Mouse (Mus musculus) embryonic facial prominence, embryonic 12.5 days (tissue): Measurements from ENCODE around the gene Kdelr2. TPM values are rescaled to one million over a fixed set of nuclear protein-coding genes. Genes with fewer than 3 reads are reported as not detected.

Source experiments
- polyA plus RNA-seq: library from polyadenylated mRNA; unstranded; fragments of >200 nt; fragmentation: Nextera tagmentation; extraction: Ambion mirVana; gene quantifications from 2 replicates; pipeline ENCODE4 v1.2.1, GENCODE M21; 2016

The Kdelr2 gene
- polyA plus RNA-seq, 1 experiment from 2014 or later = 302 TPM

Other genes starting within 250 kb of the Kdelr2 start
- gene Rbak, start 223.1 kb upstream of the Kdelr2 start, polyA plus RNA-seq = 19.3 TPM in 2 replicates
- gene Spdye4b, start 222.8 kb upstream of the Kdelr2 start, polyA plus RNA-seq = not detected in 2 replicates
- not detected in 2 replicates for gene Spdye4a, start 176.9 kb upstream of the Kdelr2 start, polyA plus RNA-seq
- 26.6 and 27.2 TPM in 2 replicates for gene Zfp12, start 168.7 kb upstream of the Kdelr2 start, polyA plus RNA-seq
- 9.7 and 10.1 TPM in 2 replicates for gene Zfp316, start 133.8 kb upstream of the Kdelr2 start, polyA plus RNA-seq
- gene Zfp853, start 110.2 kb upstream of the Kdelr2 start, polyA plus RNA-seq = 0.06 and 0.12 TPM in 2 replicates
- 49.5 and 51.2 TPM in 2 replicates for gene E130309D02Rik, start 88.5 kb upstream of the Kdelr2 start, polyA plus RNA-seq
- gene Zdhhc4, start 74.6 kb upstream of the Kdelr2 start, polyA plus RNA-seq = 85.6 and 85.8 TPM in 2 replicates
- 0.27 and 0.28 TPM in 2 replicates for gene Grid2ip, start 46.5 kb upstream of the Kdelr2 start, polyA plus RNA-seq
- gene Daglb, start 60.7 kb downstream of the Kdelr2 start, polyA plus RNA-seq = 11.3 and 12.0 TPM in 2 replicates
- gene Rac1, start 124.2 kb downstream of the Kdelr2 start, polyA plus RNA-seq = 416 and 448 TPM in 2 replicates
- 46.0 and 48.7 TPM in 2 replicates for gene Cyth3, start 218.6 kb downstream of the Kdelr2 start, polyA plus RNA-seq